Mouse (Mus musculus) right cerebral cortex, postnatal 25 days (tissue): Measurements from ENCODE around the gene Bex1.
A peak's percentile ranks its signal among the peaks of the same experiment; 100 is the strongest.
"Not testable (repeated sequence)": the region's sequence is repeated elsewhere in the genome, so short reads cannot be mapped to it uniquely, and the experiment has no call there.

Experiments used
- DNase-seq: peaks from one replicate; pipeline ENCODE4 v3.0.0; 2022

Gene Bex1

GRCm38 (mm10) chrX:136214729-136215677, at the start of gene Bex1, which contains the start of gene Tceal7:
Gene Bex1 (minus strand): TSS chrX:136215513.
Gene Tceal7 (plus strand): TSS chrX:136214779.
- DNase-seq, result not testable (repeated sequence)

- no peak for DNase-seq
These were observed 36.9 kb upstream of the Bex1 start for GRCm38 (mm10) chrX:136252023-136252729.

- DNase-seq, result no peak
These were observed 34.4 kb upstream of the Bex1 start for GRCm38 (mm10) chrX:136249671-136250070.

- no peak for DNase-seq
These were observed 33.5 kb upstream of the Bex1 start for GRCm38 (mm10) chrX:136248811-136249210.

- DNase-seq, result peak; percentile 15
These were observed 30.3 kb upstream of the Bex1 start for GRCm38 (mm10) chrX:136245521-136246071.

- DNase-seq, result peak; percentile 66
These were observed 29.4 kb upstream of the Bex1 start, which contains the start of gene Tceal9 for GRCm38 (mm10) chrX:136244574-136245229. Gene Tceal9 (plus strand): TSS chrX:136245079.

GRCm38 (mm10) chrX:136243181-136243580, 27.9 kb upstream of the Bex1 start:
- no peak for DNase-seq

- no peak for DNase-seq
These were observed 22.8 kb upstream of the Bex1 start for GRCm38 (mm10) chrX:136238118-136238517.

- DNase-seq, result no peak
These were observed 12.5 kb upstream of the Bex1 start for GRCm38 (mm10) chrX:136227768-136228167.

GRCm38 (mm10) chrX:136223714-136224113, 8.4 kb upstream of the Bex1 start:
- DNase-seq, result no peak

- no peak for DNase-seq
These were observed 990 bp upstream of the Bex1 start for GRCm38 (mm10) chrX:136216303-136216702.

- no peak for DNase-seq
These were observed 1.9 kb downstream of the Bex1 start for GRCm38 (mm10) chrX:136213396-136213795.

- DNase-seq, result no peak
These were observed 10.9 kb downstream of the Bex1 start for GRCm38 (mm10) chrX:136204406-136204805.

GRCm38 (mm10) chrX:136203664-136204066, 11.6 kb downstream of the Bex1 start, which contains the start of gene Tceal5:
Gene Tceal5 (minus strand): TSS chrX:136203876.
- DNase-seq, result peak; percentile 68

GRCm38 (mm10) chrX:136203257-136203656, 12.1 kb downstream of the Bex1 start:
- peak; percentile 7 for DNase-seq

- no peak for DNase-seq
These were observed 18.4 kb downstream of the Bex1 start for GRCm38 (mm10) chrX:136196873-136197272.

GRCm38 (mm10) chrX:136195193-136195944, 19.9 kb downstream of the Bex1 start:
- DNase-seq, result no peak

GRCm38 (mm10) chrX:136183107-136183506, 32.2 kb downstream of the Bex1 start:
- DNase-seq, result no peak

GRCm38 (mm10) chrX:136180897-136181553, 34.3 kb downstream of the Bex1 start:
- DNase-seq, result no peak

GRCm38 (mm10) chrX:136172786-136173185, 42.5 kb downstream of the Bex1 start:
- DNase-seq, result no peak

GRCm38 (mm10) chrX:136172118-136172551, 43.2 kb downstream of the Bex1 start, which contains the start of gene Tceal8:
Gene Tceal8 (minus strand): TSS chrX:136172342.
- DNase-seq, result peak; percentile 72
